Mouse (Mus musculus) G1E (cell line): Measurements from ENCODE around the gene Bcap29.
"Not testable (repeated sequence)": the region's sequence is repeated elsewhere in the genome, so short reads cannot be mapped to it uniquely, and the experiment has no call there.

Source experiments
- CTCF ChIP-seq: IDR thresholded peaks from 2 replicates; pipeline ENCODE4 v1.5.1; 2012; ENCODE audit warnings: low read depth, low read length, inconsistent platforms, mixed read lengths
- GATA1 ChIP-seq: IDR thresholded peaks from 2 replicates; pipeline ENCODE4 v1.6.1; 2012; ENCODE audit warnings: borderline replicate concordance, low read length, inconsistent platforms, mixed read lengths

- TF ChIP-seq CTCF, GATA1: not testable (repeated sequence)
Measured at GRCm38 (mm10) chr12:31628396-31628795, 6.1 kb downstream of the Bcap29 start.
